Mouse (Mus musculus): ENCODE data around the gene Hsd17b12. TPM values are rescaled to one million over a fixed set of nuclear protein-coding genes. Genes with fewer than 3 reads are reported as not detected.

Gene Hsd17b12
- polyA plus RNA-seq (2014; fragmentation: Nextera tagmentation; extraction: Ambion mirVana): 98.4 and 106 TPM in 2 replicates

- H3K27ac ChIP-seq (ENCODE audit: low read depth, low read length): peak within 1 kb of the TSS; percentile 87
- H3K4me2 ChIP-seq: peak within 1 kb of the TSS; percentile 77
- DNase-seq (ENCODE audit: low spot score): peak; percentile 95
- no peaks in the 10 kb centered on the region for H3K36me3 ChIP-seq (ENCODE audit: control insufficient read depth, insufficient read depth, low read length)
- H3K4me1 ChIP-seq (replicated peaks; ENCODE audit: control insufficient read depth, insufficient read depth, low read length): peaks cover 18% of the 10 kb centered on the region
- peak within 1 kb of the TSS; percentile 93 for H3K9ac ChIP-seq (ENCODE audit: low read depth, low read length)
- H3K9me3 ChIP-seq (ENCODE audit: control insufficient read depth, low read length): no peaks in the 10 kb centered on the region
- WGBS: under 1% methylated on average over 69 of the region's 69 CpGs
- peak within 1 kb of the TSS; percentile 93 for H3K4me3 ChIP-seq (ENCODE audit: low read depth, low read length)
- peak; percentile 99 for ATAC-seq (replicated peaks; ENCODE audit: low FRiP score)
- no peaks in the 10 kb centered on the region for H3K27me3 ChIP-seq (replicated peaks; ENCODE audit: control insufficient read depth, insufficient read depth, low read length)
Observed at GRCm38 (mm10) chr2:94157592-94158519, at the start of gene Hsd17b12. Gene Hsd17b12, minus strand, starts transcription at chr2:94157964.

GRCm38 (mm10) chr2:94184906-94185305 lies 27.1 kb upstream of the Hsd17b12 start:
- no peaks in the 10 kb centered on the region for H3K9me3 ChIP-seq (ENCODE audit: control insufficient read depth, low read length)
- ATAC-seq (replicated peaks; ENCODE audit: low FRiP score): no peak
- 80% methylated on average over 2 of the region's 2 CpGs for WGBS
- no peak overlapping the region for H3K4me3 ChIP-seq (ENCODE audit: low read depth, low read length)
- no peaks in the 10 kb centered on the region for H3K36me3 ChIP-seq (ENCODE audit: control insufficient read depth, insufficient read depth, low read length)
- peaks cover 2% of the 10 kb centered on the region; the same call in 1 of the 2 replicates for H3K27me3 ChIP-seq (replicated peaks; ENCODE audit: control insufficient read depth, insufficient read depth, low read length)
- H3K27ac ChIP-seq (ENCODE audit: low read depth, low read length): no peak overlapping the region
- no peak overlapping the region for H3K4me2 ChIP-seq
- no peak for DNase-seq (ENCODE audit: low spot score)
- H3K9ac ChIP-seq (ENCODE audit: low read depth, low read length): no peak overlapping the region
- H3K4me1 ChIP-seq (replicated peaks; ENCODE audit: control insufficient read depth, insufficient read depth, low read length): no peaks in the 10 kb centered on the region

- 39% methylated on average over 6 of the region's 6 CpGs for WGBS
- peaks cover 2% of the 10 kb centered on the region; the same call in 1 of the 2 replicates for H3K27me3 ChIP-seq (replicated peaks; ENCODE audit: control insufficient read depth, insufficient read depth, low read length)
- DNase-seq (ENCODE audit: low spot score) (no peak), ATAC-seq (replicated peaks; ENCODE audit: low FRiP score) (no peak)
- no peaks in the 10 kb centered on the region for H3K36me3 ChIP-seq (ENCODE audit: control insufficient read depth, insufficient read depth, low read length)
- H3K4me2 ChIP-seq: no peak overlapping the region
- no peak overlapping the region for H3K9ac ChIP-seq (ENCODE audit: low read depth, low read length)
- no peak overlapping the region for H3K4me3 ChIP-seq (ENCODE audit: low read depth, low read length)
- H3K27ac ChIP-seq (ENCODE audit: low read depth, low read length): no peak overlapping the region
- no peaks in the 10 kb centered on the region for H3K4me1 ChIP-seq (replicated peaks; ENCODE audit: control insufficient read depth, insufficient read depth, low read length)
- no peaks in the 10 kb centered on the region for H3K9me3 ChIP-seq (ENCODE audit: control insufficient read depth, low read length)
Observed at GRCm38 (mm10) chr2:94184142-94184541, 26.4 kb upstream of the Hsd17b12 start.

- 3% methylated on average over 3 of the region's 3 CpGs for WGBS
- H3K4me1 ChIP-seq (replicated peaks; ENCODE audit: control insufficient read depth, insufficient read depth, low read length): peaks cover 11% of the 10 kb centered on the region
- no peaks in the 10 kb centered on the region for H3K27me3 ChIP-seq (replicated peaks; ENCODE audit: control insufficient read depth, insufficient read depth, low read length)
- H3K9ac ChIP-seq (ENCODE audit: low read depth, low read length): no peak overlapping the region
- peak overlapping the region; percentile 88 for H3K4me3 ChIP-seq (ENCODE audit: low read depth, low read length)
- H3K36me3 ChIP-seq (ENCODE audit: control insufficient read depth, insufficient read depth, low read length): no peaks in the 10 kb centered on the region
- ATAC-seq (replicated peaks; ENCODE audit: low FRiP score) (peak; percentile 39), DNase-seq (ENCODE audit: low spot score) (no peak)
- H3K4me2 ChIP-seq: peak overlapping the region; percentile 82
- no peaks in the 10 kb centered on the region for H3K9me3 ChIP-seq (ENCODE audit: control insufficient read depth, low read length)
- H3K27ac ChIP-seq (ENCODE audit: low read depth, low read length): no peak overlapping the region
Observed at GRCm38 (mm10) chr2:94179030-94179407, 21.3 kb upstream of the Hsd17b12 start.

- peaks cover 11% of the 10 kb centered on the region for H3K4me1 ChIP-seq (replicated peaks; ENCODE audit: control insufficient read depth, insufficient read depth, low read length)
- H3K4me3 ChIP-seq (ENCODE audit: low read depth, low read length): peak overlapping the region; percentile 88
- H3K27ac ChIP-seq (ENCODE audit: low read depth, low read length): peak overlapping the region; percentile 47; the same call in 1 of the 2 replicates
- H3K4me2 ChIP-seq: peak overlapping the region; percentile 82
- H3K9me3 ChIP-seq (ENCODE audit: control insufficient read depth, low read length): no peaks in the 10 kb centered on the region
- peak overlapping the region; percentile 96 for H3K9ac ChIP-seq (ENCODE audit: low read depth, low read length)
- peak; percentile 94 for ATAC-seq (replicated peaks; ENCODE audit: low FRiP score)
- peak; percentile 82 for DNase-seq (ENCODE audit: low spot score)
- WGBS: 1% methylated on average over 22 of the region's 22 CpGs
- no peaks in the 10 kb centered on the region for H3K36me3 ChIP-seq (ENCODE audit: control insufficient read depth, insufficient read depth, low read length)
- no peaks in the 10 kb centered on the region for H3K27me3 ChIP-seq (replicated peaks; ENCODE audit: control insufficient read depth, insufficient read depth, low read length)
Observed at GRCm38 (mm10) chr2:94178321-94179029, 20.7 kb upstream of the Hsd17b12 start.

- Histone ChIP-seq H3K36me3 (ENCODE audit: control insufficient read depth, insufficient read depth, low read length) (no peaks in the 10 kb centered on the region), H3K4me2 (peak overlapping the region; percentile 82), H3K9me3 (ENCODE audit: control insufficient read depth, low read length) (no peaks in the 10 kb centered on the region), H3K27ac (ENCODE audit: low read depth, low read length) (no peak overlapping the region), H3K4me3 (ENCODE audit: low read depth, low read length) (peak overlapping the region; percentile 14; the same call in 1 of the 2 replicates), H3K27me3 (replicated peaks; ENCODE audit: control insufficient read depth, insufficient read depth, low read length) (no peaks in the 10 kb centered on the region), H3K9ac (ENCODE audit: low read depth, low read length) (no peak overlapping the region), H3K4me1 (replicated peaks; ENCODE audit: control insufficient read depth, insufficient read depth, low read length) (peaks cover 11% of the 10 kb centered on the region)
- ATAC-seq (replicated peaks; ENCODE audit: low FRiP score): no peak
- no peak for DNase-seq (ENCODE audit: low spot score)
- WGBS: 78% methylated on average over 6 of the region's 6 CpGs
Observed at GRCm38 (mm10) chr2:94177294-94177693, 19.5 kb upstream of the Hsd17b12 start.

GRCm38 (mm10) chr2:94176381-94176780 lies 18.6 kb upstream of the Hsd17b12 start:
- DNase-seq (ENCODE audit: low spot score) (no peak), ATAC-seq (replicated peaks; ENCODE audit: low FRiP score) (no peak)
- H3K9me3 ChIP-seq (ENCODE audit: control insufficient read depth, low read length): no peaks in the 10 kb centered on the region
- no peak overlapping the region for H3K27ac ChIP-seq (ENCODE audit: low read depth, low read length)
- H3K4me2 ChIP-seq: no peak overlapping the region
- no peaks in the 10 kb centered on the region for H3K27me3 ChIP-seq (replicated peaks; ENCODE audit: control insufficient read depth, insufficient read depth, low read length)
- 86% methylated on average over 3 of the region's 3 CpGs for WGBS
- no peaks in the 10 kb centered on the region for H3K36me3 ChIP-seq (ENCODE audit: control insufficient read depth, insufficient read depth, low read length)
- H3K4me3 ChIP-seq (ENCODE audit: low read depth, low read length): no peak overlapping the region
- peaks cover 11% of the 10 kb centered on the region for H3K4me1 ChIP-seq (replicated peaks; ENCODE audit: control insufficient read depth, insufficient read depth, low read length)
- H3K9ac ChIP-seq (ENCODE audit: low read depth, low read length): no peak overlapping the region

GRCm38 (mm10) chr2:94173549-94173948 lies 15.8 kb upstream of the Hsd17b12 start:
- Histone ChIP-seq H3K27ac (ENCODE audit: low read depth, low read length) (no peak overlapping the region), H3K9me3 (ENCODE audit: control insufficient read depth, low read length) (no peaks in the 10 kb centered on the region), H3K36me3 (ENCODE audit: control insufficient read depth, insufficient read depth, low read length) (no peaks in the 10 kb centered on the region), H3K4me1 (replicated peaks; ENCODE audit: control insufficient read depth, insufficient read depth, low read length) (peaks cover 11% of the 10 kb centered on the region), H3K4me2 (no peak overlapping the region), H3K27me3 (replicated peaks; ENCODE audit: control insufficient read depth, insufficient read depth, low read length) (no peaks in the 10 kb centered on the region), H3K4me3 (ENCODE audit: low read depth, low read length) (no peak overlapping the region), H3K9ac (ENCODE audit: low read depth, low read length) (no peak overlapping the region)
- DNase-seq (ENCODE audit: low spot score): no peak
- WGBS: 90% methylated on average over 13 of the region's 13 CpGs
- no peak for ATAC-seq (replicated peaks; ENCODE audit: low FRiP score)
